Mouse (Mus musculus) left cerebral cortex, postnatal 25 days (tissue): Measurements from ENCODE around the gene Gm2897. TPM values are rescaled to one million over a fixed set of nuclear protein-coding genes. Genes with fewer than 3 reads are reported as not detected.
"Not testable (repeated sequence)": the region's sequence is repeated elsewhere in the genome, so short reads cannot be mapped to it uniquely, and the experiment has no call there.

ENCODE experiments used
- DNase-seq, 2 experiments: peaks; one replicate each; pipeline ENCODE4 v3.0.0; 2022; ENCODE audit warnings: low spot score in 2 of 2, mixed read lengths in 1 of 2
- intact Hi-C: fragments of 180-260 bp; cut with DNase I; formaldehyde crosslinking; loops from one replicate; pipeline ENCODE4 v1.15.1; 2025
- total RNA-seq, 2 experiments: library from RNA; stranded (reverse); gene quantifications; 2 replicates each; pipeline ENCODE4 v1.2.3; 2021

The Gm2897 gene
- total RNA-seq = under 1 TPM in 1 of 2 experiments, not detected in 1; 0.32 TPM

- intact Hi-C loops, DNase-seq: not testable (repeated sequence)
These were observed at the start of gene Gm2897 for GRCm38 (mm10) chr14:3048727-3049512. Gene Gm2897 (plus strand): TSS chr14:3049285.

- DNase-seq, intact Hi-C loops: not testable (repeated sequence)
These were observed 19.4 kb upstream of the Gm2897 start, which contains the start of gene Gm2888 for GRCm38 (mm10) chr14:3029702-3030101. Gene Gm2888 (plus strand): TSS chr14:3030002.

GRCm38 (mm10) chr14:3049513-3049800 lies 372 bp downstream of the Gm2897 start:
- intact Hi-C loops = not testable (repeated sequence)
- DNase-seq = peak in 1 of 2 experiments; percentile 3

- intact Hi-C loops = not testable (repeated sequence)
- DNase-seq = peak in 1 of 2 experiments; percentile 11
These were observed 1.0 kb downstream of the Gm2897 start for GRCm38 (mm10) chr14:3050087-3050486.

GRCm38 (mm10) chr14:3116051-3116450 lies 67.0 kb downstream of the Gm2897 start:
- intact Hi-C loops = not testable (repeated sequence)
- DNase-seq = peak; percentile 1 to 4

Other genes starting within 250 kb of the Gm2897 start
- gene Gm2888, start 19.3 kb upstream of the Gm2897 start, total RNA-seq = not detected
- gene Gm10340, start 84.7 kb downstream of the Gm2897 start, total RNA-seq = not detected
- gene Gm5795, start 139.0 kb downstream of the Gm2897 start, total RNA-seq = not detected
- gene D830030K20Rik, start 159.2 kb downstream of the Gm2897 start, total RNA-seq = 1 to 10 TPM; 4.3 to 4.6 TPM